Mouse (Mus musculus) lung, adult 2 months (tissue): ENCODE measurements around the gene Tmem178.

Experiments used
- CTCF ChIP-seq: fragments of 200-500 bp; IDR thresholded peaks from 2 replicates; pipeline ENCODE4 v1.5.1; 2011; ENCODE audit warnings: mild to moderate bottlenecking, low read length, control low read depth; ENCODE audit not compliant: insufficient read depth
- POLR2A ChIP-seq: fragments of 200-500 bp; IDR thresholded peaks from 2 replicates; pipeline ENCODE4 v1.6.1; 2011; ENCODE audit warnings: low read depth, mild to moderate bottlenecking, control low read depth, low read length, borderline replicate concordance; ENCODE audit errors: extremely low read depth

GRCm38 (mm10) chr17:80998958-80999357, 54.5 kb downstream of the Tmem178 start:
- no peak for TF ChIP-seq CTCF
- TF ChIP-seq POLR2A = no peak
